Mouse (Mus musculus): ENCODE data around the gene Mgrn1. TPM values are rescaled to one million over a fixed set of nuclear protein-coding genes. Genes with fewer than 3 reads are reported as not detected.

Gene Mgrn1
- total and polyA plus RNA-seq, 3 experiments, result 8.4 to 25.0 TPM; not detected in 1

- TF ChIP-seq MYC (IDR thresholded peaks at IDR 0.05; ENCODE audit: low read depth, low read length) (no peak), MEF2A (IDR thresholded peaks at IDR 0.05; ENCODE audit: extremely low read depth, insufficient replicate concordance, low read depth, low read length, poor library complexity, severe bottlenecking) (no peak)
- Histone ChIP-seq H3K9me3 (replicated peaks; ENCODE audit: insufficient read depth, low read length) (no peaks in the 10 kb centered on the region), H3K4me3 (ENCODE audit: control insufficient read depth in 1 of 2, insufficient read depth in 1 of 2, low read depth in 2 of 2, low read length in 2 of 2) (no peak overlapping the region), H3K27me3 (ENCODE audit: control insufficient read depth in 1 of 2, insufficient read depth in 2 of 2, low read length in 2 of 2) (peaks cover 0 to 1% of the 10 kb centered on the region in 2 experiments; a peak in 2 of 4 replicates), H3K79me2 (ENCODE audit: control insufficient read depth, insufficient read depth, low read length, poor library complexity) (no peaks in the 10 kb centered on the region), H3K27ac (ENCODE audit: control insufficient read depth, low read depth, low read length) (no peak overlapping the region), H3K9ac (ENCODE audit: control insufficient read depth, low read depth, low read length, poor library complexity, severe bottlenecking) (no peak overlapping the region), H3K4me1 (ENCODE audit: control insufficient read depth in 1 of 2, insufficient read depth in 2 of 2, low read length in 2 of 2) (no peaks in the 10 kb centered on the region), H3K36me3 (ENCODE audit: control insufficient read depth in 1 of 2, insufficient read depth in 2 of 2, low read length in 2 of 2) (no peaks in the 10 kb centered on the region)
- no peak for DNase-seq (ENCODE audit: low read depth, low spot score)
Measured at GRCm38 (mm10) chr16:4840231-4840630, 45.8 kb upstream of the Mgrn1 start.

GRCm38 (mm10) chr16:4847041-4847440, 39.0 kb upstream of the Mgrn1 start:
- DNase-seq (ENCODE audit: low read depth, low spot score), result no peak
- no peaks in the 10 kb centered on the region for H3K79me2 ChIP-seq (ENCODE audit: control insufficient read depth, insufficient read depth, low read length, poor library complexity)
- H3K9me3 ChIP-seq (replicated peaks; ENCODE audit: insufficient read depth, low read length), result no peaks in the 10 kb centered on the region
- H3K9ac ChIP-seq (ENCODE audit: control insufficient read depth, low read depth, low read length, poor library complexity, severe bottlenecking), result no peak overlapping the region
- no peak overlapping the region for H3K27ac ChIP-seq (ENCODE audit: control insufficient read depth, low read depth, low read length)
- TF ChIP-seq MEF2A (IDR thresholded peaks at IDR 0.05; ENCODE audit: extremely low read depth, insufficient replicate concordance, low read depth, low read length, poor library complexity, severe bottlenecking) (no peak), ZMIZ1 (IDR thresholded peaks at IDR 0.05; ENCODE audit: low read depth, low read length) (no peak), ZKSCAN1 (IDR thresholded peaks at IDR 0.05; ENCODE audit: low read depth, low read length) (no peak), MYC (IDR thresholded peaks at IDR 0.05; ENCODE audit: low read depth, low read length) (no peak), ELF1 (IDR thresholded peaks at IDR 0.05; ENCODE audit: low read depth, low read length) (no peak), RCOR1 (IDR thresholded peaks at IDR 0.05; ENCODE audit: low read depth, low read length) (no peak), SMC3 (IDR thresholded peaks at IDR 0.05; ENCODE audit: low read depth, low read length) (no peak), HCFC1 (IDR thresholded peaks at IDR 0.05; ENCODE audit: low read depth, low read length) (no peak), POLR2AphosphoS2 (IDR thresholded peaks at IDR 0.05; ENCODE audit: low read length) (no peak), MYB (IDR thresholded peaks at IDR 0.05; ENCODE audit: low read depth, low read length) (no peak)
- peaks cover 0 to 9% of the 10 kb centered on the region in 2 experiments; a peak in 3 of 4 replicates for H3K27me3 ChIP-seq (ENCODE audit: control insufficient read depth in 1 of 2, insufficient read depth in 2 of 2, low read length in 2 of 2)
- H3K4me1 ChIP-seq (ENCODE audit: control insufficient read depth in 1 of 2, insufficient read depth in 2 of 2, low read length in 2 of 2), result no peaks in the 10 kb centered on the region
- H3K4me3 ChIP-seq (ENCODE audit: control insufficient read depth in 1 of 2, insufficient read depth in 1 of 2, low read depth in 2 of 2, low read length in 2 of 2), result no peak overlapping the region
- no peaks in the 10 kb centered on the region for H3K36me3 ChIP-seq (ENCODE audit: control insufficient read depth in 1 of 2, insufficient read depth in 2 of 2, low read length in 2 of 2)

GRCm38 (mm10) chr16:4848090-4848489, 38.0 kb upstream of the Mgrn1 start:
- no peaks in the 10 kb centered on the region for H3K36me3 ChIP-seq (ENCODE audit: control insufficient read depth in 1 of 2, insufficient read depth in 2 of 2, low read length in 2 of 2)
- no peaks in the 10 kb centered on the region for H3K9me3 ChIP-seq (replicated peaks; ENCODE audit: insufficient read depth, low read length)
- TF ChIP-seq EP300 (IDR thresholded peaks at IDR 0.05; ENCODE audit: low read depth in 1 of 2, low read length in 2 of 2), result no peak
- no peak for TF ChIP-seq MAFK (IDR thresholded peaks at IDR 0.05; ENCODE audit: borderline replicate concordance, low read depth, low read length)
- no peak for TF ChIP-seq MYB (IDR thresholded peaks at IDR 0.05; ENCODE audit: low read depth, low read length)
- no peak for TF ChIP-seq SIN3A (IDR thresholded peaks at IDR 0.05; ENCODE audit: low read length)
- no peak for TF ChIP-seq UBTF (IDR thresholded peaks at IDR 0.05; ENCODE audit: borderline replicate concordance, insufficient read depth, low read depth, low read length)
- no peak for TF ChIP-seq RAD21 (IDR thresholded peaks at IDR 0.05; ENCODE audit: low read depth, low read length)
- no peak for TF ChIP-seq SMC3 (IDR thresholded peaks at IDR 0.05; ENCODE audit: low read depth, low read length)
- no peak for TF ChIP-seq MEF2A (IDR thresholded peaks at IDR 0.05; ENCODE audit: extremely low read depth, insufficient replicate concordance, low read depth, low read length, poor library complexity, severe bottlenecking)
- TF ChIP-seq USF1 (IDR thresholded peaks at IDR 0.05; ENCODE audit: low read depth, low read length), result no peak
- TF ChIP-seq RCOR1 (IDR thresholded peaks at IDR 0.05; ENCODE audit: low read depth, low read length), result no peak
- TF ChIP-seq USF2 (IDR thresholded peaks at IDR 0.05; ENCODE audit: borderline replicate concordance in 1 of 2, insufficient read depth in 1 of 2, low read depth in 1 of 2, low read length in 2 of 2), result no peak
- no peak for TF ChIP-seq MXI1 (IDR thresholded peaks at IDR 0.05; ENCODE audit: low read depth, low read length)
- no peak for TF ChIP-seq CTCF (IDR thresholded peaks at IDR 0.05 in 2 of 3, conservative IDR thresholded peaks at IDR 0.05 in 1 of 3; ENCODE audit: control insufficient read depth in 1 of 3, insufficient read depth in 1 of 3, low read depth in 2 of 3, low read length in 3 of 3, poor library complexity in 1 of 3, severe bottlenecking in 1 of 3)
- no peak overlapping the region for H3K27ac ChIP-seq (ENCODE audit: control insufficient read depth, low read depth, low read length)
- DNase-seq (ENCODE audit: low read depth, low spot score), result no peak
- peaks cover 0 to 9% of the 10 kb centered on the region in 2 experiments; a peak in 3 of 4 replicates for H3K27me3 ChIP-seq (ENCODE audit: control insufficient read depth in 1 of 2, insufficient read depth in 2 of 2, low read length in 2 of 2)
- H3K4me3 ChIP-seq (ENCODE audit: control insufficient read depth in 1 of 2, insufficient read depth in 1 of 2, low read depth in 2 of 2, low read length in 2 of 2), result no peak overlapping the region
- no peaks in the 10 kb centered on the region for H3K4me1 ChIP-seq (ENCODE audit: control insufficient read depth in 1 of 2, insufficient read depth in 2 of 2, low read length in 2 of 2)
- no peak overlapping the region for H3K9ac ChIP-seq (ENCODE audit: control insufficient read depth, low read depth, low read length, poor library complexity, severe bottlenecking)
- no peaks in the 10 kb centered on the region for H3K79me2 ChIP-seq (ENCODE audit: control insufficient read depth, insufficient read depth, low read length, poor library complexity)
